Mouse (Mus musculus): ENCODE data around the gene Znrf4. TPM values are rescaled to one million over a fixed set of nuclear protein-coding genes. Genes with fewer than 3 reads are reported as not detected.

Znrf4 gene
- total RNA-seq, 1 experiment from 2014 or later, result not detected

- no peak for ATAC-seq (replicated peaks in 1 of 2; ENCODE audit: insufficient read depth in 1 of 2, low FRiP score in 2 of 2, low TSS enrichment in 1 of 2, low read depth in 1 of 2, poor library complexity in 2 of 2, severe bottlenecking in 2 of 2)
Measured at GRCm38 (mm10) chr17:56542736-56543135, 30.5 kb upstream of the Znrf4 start.

GRCm38 (mm10) chr17:56540562-56540975 lies 28.3 kb upstream of the Znrf4 start:
- ATAC-seq (replicated peaks in 1 of 2; ENCODE audit: insufficient read depth in 1 of 2, low FRiP score in 2 of 2, low TSS enrichment in 1 of 2, low read depth in 1 of 2, poor library complexity in 2 of 2, severe bottlenecking in 2 of 2), result no peak; a peak in 1 of 4 replicates

GRCm38 (mm10) chr17:56537912-56538311 lies 25.7 kb upstream of the Znrf4 start:
- ATAC-seq (replicated peaks in 1 of 2; ENCODE audit: insufficient read depth in 1 of 2, low FRiP score in 2 of 2, low TSS enrichment in 1 of 2, low read depth in 1 of 2, poor library complexity in 2 of 2, severe bottlenecking in 2 of 2), result no peak

GRCm38 (mm10) chr17:56536874-56537273 lies 24.6 kb upstream of the Znrf4 start:
- ATAC-seq (replicated peaks in 1 of 2; ENCODE audit: insufficient read depth in 1 of 2, low FRiP score in 2 of 2, low TSS enrichment in 1 of 2, low read depth in 1 of 2, poor library complexity in 2 of 2, severe bottlenecking in 2 of 2), result no peak

GRCm38 (mm10) chr17:56536192-56536591 lies 24.0 kb upstream of the Znrf4 start:
- no peak for ATAC-seq (replicated peaks in 1 of 2; ENCODE audit: insufficient read depth in 1 of 2, low FRiP score in 2 of 2, low TSS enrichment in 1 of 2, low read depth in 1 of 2, poor library complexity in 2 of 2, severe bottlenecking in 2 of 2)

DNA sequence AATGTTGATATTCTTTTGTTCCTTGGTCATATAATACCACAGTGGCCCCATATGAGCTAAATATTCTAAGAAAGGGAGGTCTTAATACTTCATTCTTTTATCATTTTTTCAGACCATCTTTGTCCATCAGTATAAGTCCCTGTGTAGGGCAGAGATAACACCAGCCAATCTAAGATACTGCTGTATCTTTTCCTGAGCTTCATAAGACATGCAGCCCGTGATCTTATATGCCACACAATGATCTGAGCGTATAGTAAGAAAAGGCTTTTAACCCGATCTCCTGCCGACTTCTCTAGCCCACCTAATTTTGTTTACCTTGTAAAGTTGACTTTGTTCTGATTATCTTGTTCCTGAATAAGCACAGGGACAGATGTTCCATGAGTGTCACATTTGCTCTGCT lies 12.7 kb upstream of the Znrf4 start:
- no peak for ATAC-seq (replicated peaks in 1 of 2; ENCODE audit: insufficient read depth in 1 of 2, low FRiP score in 2 of 2, low TSS enrichment in 1 of 2, low read depth in 1 of 2, poor library complexity in 2 of 2, severe bottlenecking in 2 of 2)

DNA sequence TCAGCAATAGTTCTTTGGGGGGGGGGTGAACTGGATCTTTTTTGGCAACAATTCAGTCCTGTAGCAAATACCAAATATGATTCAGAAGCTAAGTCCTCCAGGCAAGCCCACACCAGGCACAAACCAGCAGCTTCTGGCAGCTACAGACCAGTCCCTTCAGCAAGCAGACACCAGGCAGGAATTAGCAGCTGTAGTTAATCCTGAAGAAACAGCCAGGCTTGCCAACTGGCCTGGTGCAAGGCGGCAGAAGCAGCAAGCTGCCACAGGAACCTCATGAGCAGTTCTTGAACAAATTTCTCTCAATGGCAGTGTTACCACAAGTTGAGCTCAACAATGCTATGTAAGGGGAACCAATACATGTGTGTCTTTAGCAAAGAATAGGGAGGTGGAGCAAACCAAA lies 10.5 kb upstream of the Znrf4 start:
- no peak for ATAC-seq (replicated peaks in 1 of 2; ENCODE audit: insufficient read depth in 1 of 2, low FRiP score in 2 of 2, low TSS enrichment in 1 of 2, low read depth in 1 of 2, poor library complexity in 2 of 2, severe bottlenecking in 2 of 2)

DNA sequence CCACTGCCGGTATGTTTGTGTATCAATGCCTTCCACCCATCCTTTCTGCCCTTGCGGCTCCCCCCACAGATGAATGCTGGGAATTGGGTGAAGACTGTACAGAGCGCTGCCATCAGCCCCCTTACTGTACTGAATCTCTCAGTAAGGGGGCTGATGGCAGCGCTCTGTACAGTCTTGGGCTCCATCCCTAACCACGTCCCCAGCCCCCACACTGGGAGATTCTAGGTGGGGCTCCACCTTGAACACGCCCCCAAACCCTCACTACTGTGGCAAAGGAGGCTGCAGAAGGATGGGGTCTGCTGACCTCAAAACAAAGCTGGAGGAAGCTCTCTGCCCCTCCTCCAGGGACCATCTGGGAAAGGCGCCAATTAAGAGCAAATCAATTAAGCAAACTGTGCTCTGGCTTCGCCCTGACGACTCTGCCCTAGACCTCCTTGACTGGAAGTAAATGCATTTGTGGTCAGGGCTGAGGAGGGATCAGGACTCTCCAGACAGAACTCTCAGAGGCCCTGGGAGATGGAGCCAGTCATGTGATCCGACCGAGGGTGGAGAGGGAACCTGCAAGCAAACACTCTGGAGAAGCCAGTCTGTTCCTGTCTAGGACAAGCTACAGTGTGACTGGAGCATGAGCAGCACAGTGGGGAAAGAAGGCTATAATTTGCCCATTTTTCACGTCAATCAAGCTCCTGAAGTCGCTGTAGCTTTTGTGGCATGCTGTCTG lies 3.6 kb upstream of the Znrf4 start:
- ATAC-seq (replicated peaks in 1 of 2; ENCODE audit: insufficient read depth in 1 of 2, low FRiP score in 2 of 2, low TSS enrichment in 1 of 2, low read depth in 1 of 2, poor library complexity in 2 of 2, severe bottlenecking in 2 of 2), result no peak; a peak in 1 of 4 replicates

GRCm38 (mm10) chr17:56514916-56515315 lies 2.7 kb upstream of the Znrf4 start:
- ATAC-seq (replicated peaks in 1 of 2; ENCODE audit: insufficient read depth in 1 of 2, low FRiP score in 2 of 2, low TSS enrichment in 1 of 2, low read depth in 1 of 2, poor library complexity in 2 of 2, severe bottlenecking in 2 of 2), result no peak

DNA sequence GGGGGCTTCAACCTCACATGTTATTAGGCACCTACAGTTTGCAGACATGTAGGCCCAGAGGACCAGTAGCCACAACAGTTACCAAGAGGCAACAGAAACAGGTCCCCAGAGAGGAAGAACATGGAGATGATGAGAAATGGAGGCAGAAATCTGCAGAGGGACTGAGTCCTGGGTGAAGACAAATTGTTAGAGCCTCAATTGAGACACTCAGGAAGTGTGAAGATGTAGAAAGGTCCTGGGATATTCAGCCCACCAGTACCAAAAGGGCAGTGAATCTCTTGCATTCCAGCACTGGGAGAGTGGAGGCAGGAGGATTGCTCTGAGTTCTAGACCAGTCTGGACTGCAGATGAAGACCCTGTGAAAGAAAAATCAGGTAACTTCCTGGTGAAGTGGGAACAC lies 2.1 kb upstream of the Znrf4 start:
- no peak for ATAC-seq (replicated peaks in 1 of 2; ENCODE audit: insufficient read depth in 1 of 2, low FRiP score in 2 of 2, low TSS enrichment in 1 of 2, low read depth in 1 of 2, poor library complexity in 2 of 2, severe bottlenecking in 2 of 2)

GRCm38 (mm10) chr17:56511707-56512090 lies 532 bp downstream of the Znrf4 start:
- ATAC-seq (replicated peaks in 1 of 2; ENCODE audit: insufficient read depth in 1 of 2, low FRiP score in 2 of 2, low TSS enrichment in 1 of 2, low read depth in 1 of 2, poor library complexity in 2 of 2, severe bottlenecking in 2 of 2), result no peak

- no peak for ATAC-seq (replicated peaks in 1 of 2; ENCODE audit: insufficient read depth in 1 of 2, low FRiP score in 2 of 2, low TSS enrichment in 1 of 2, low read depth in 1 of 2, poor library complexity in 2 of 2, severe bottlenecking in 2 of 2)
Measured at GRCm38 (mm10) chr17:56510970-56511706, 1.1 kb downstream of the Znrf4 start.

DNA sequence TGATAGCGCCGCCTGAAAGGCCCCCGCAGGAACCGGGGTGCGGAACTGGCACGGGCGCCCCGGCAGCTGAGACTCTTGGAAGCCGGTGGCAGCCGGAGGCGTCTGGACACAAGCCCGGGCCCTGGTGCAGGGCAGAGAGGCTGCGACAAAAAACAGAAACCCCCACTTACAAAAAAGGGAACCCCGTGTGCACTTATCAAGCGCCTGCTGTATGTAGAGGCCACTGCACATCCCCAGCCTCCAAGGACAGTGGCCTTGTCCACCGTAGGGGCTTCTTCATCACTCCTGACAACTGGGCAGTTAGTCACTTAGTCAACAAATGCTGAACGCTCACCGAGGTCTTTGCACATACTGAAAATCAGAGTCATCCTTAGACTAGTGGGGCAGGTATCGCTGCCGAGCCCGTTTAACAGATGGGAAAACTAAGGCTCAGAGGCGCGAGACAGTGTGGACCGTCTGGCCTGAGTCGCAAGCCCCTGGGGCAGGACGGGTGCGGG lies 1.7 kb downstream of the Znrf4 start:
- no peak for ATAC-seq (replicated peaks in 1 of 2; ENCODE audit: insufficient read depth in 1 of 2, low FRiP score in 2 of 2, low TSS enrichment in 1 of 2, low read depth in 1 of 2, poor library complexity in 2 of 2, severe bottlenecking in 2 of 2)

- ATAC-seq (replicated peaks in 1 of 2; ENCODE audit: insufficient read depth in 1 of 2, low FRiP score in 2 of 2, low TSS enrichment in 1 of 2, low read depth in 1 of 2, poor library complexity in 2 of 2, severe bottlenecking in 2 of 2), result no peak
Measured at GRCm38 (mm10) chr17:56509707-56510472, 2.3 kb downstream of the Znrf4 start.

DNA sequence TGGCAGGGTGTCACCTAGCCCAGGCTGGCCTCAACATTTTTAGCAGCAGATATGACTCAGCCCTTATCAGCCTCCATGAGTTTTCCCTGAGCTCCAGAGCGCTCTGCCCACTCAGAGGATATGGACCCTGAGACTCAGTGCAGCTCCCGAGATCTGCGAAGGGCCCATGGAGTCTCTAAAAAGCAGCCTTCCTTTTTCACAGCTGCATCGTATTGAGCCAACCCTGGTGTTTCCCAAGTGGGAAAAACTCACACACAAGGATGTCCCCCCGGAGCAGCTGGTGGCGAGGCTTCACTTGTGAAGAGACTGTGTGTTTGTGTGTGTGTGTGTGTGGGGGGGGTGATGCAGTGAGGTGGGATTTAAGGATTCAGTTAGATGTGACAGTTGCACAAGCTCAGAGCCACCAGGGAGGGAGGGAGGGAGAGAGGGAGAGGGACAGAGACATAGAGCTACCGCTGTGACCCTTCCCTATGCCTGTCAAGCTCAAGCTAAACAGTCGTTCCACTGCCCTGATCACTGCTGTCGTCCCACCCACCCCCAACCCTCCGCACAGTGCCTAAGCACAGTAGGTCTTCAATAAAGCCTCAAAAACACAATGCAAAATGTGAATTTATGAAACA lies 3.1 kb downstream of the Znrf4 start:
- ATAC-seq (replicated peaks in 1 of 2; ENCODE audit: insufficient read depth in 1 of 2, low FRiP score in 2 of 2, low TSS enrichment in 1 of 2, low read depth in 1 of 2, poor library complexity in 2 of 2, severe bottlenecking in 2 of 2), result no peak

GRCm38 (mm10) chr17:56507161-56508068 lies 4.8 kb downstream of the Znrf4 start:
- ATAC-seq (replicated peaks in 1 of 2; ENCODE audit: insufficient read depth in 1 of 2, low FRiP score in 2 of 2, low TSS enrichment in 1 of 2, low read depth in 1 of 2, poor library complexity in 2 of 2, severe bottlenecking in 2 of 2), result peak; percentile 92 to 94

Data from hematopoietic stem cell, adult 5-6 weeks (primary cell).